Mouse (Mus musculus) forebrain, embryonic 16.5 days (tissue): ENCODE results near the gene F930015N05Rik. TPM values are rescaled to one million over a fixed set of nuclear protein-coding genes. Genes with fewer than 3 reads are reported as not detected.

Experiments used
- ATAC-seq: fragments of 200-750 bp; cut with Nextera tagmentation; 2 replicates; pipeline ENCODE4 v1.8.0; 2017; ENCODE audit warnings: mild to moderate bottlenecking, moderate library complexity
- H3K27ac ChIP-seq: fragments of 300-500 bp; sonication (generic); 2 replicates; pipeline ENCODE4 v1.5.1; 2014; ENCODE audit warnings: low read length, control low read depth
- H3K27me3 ChIP-seq: fragments of 300-500 bp; sonication (generic); replicated peaks from 2 replicates; pipeline ENCODE4 v1.6.1; 2014; ENCODE audit warnings: low read length; ENCODE audit not compliant: control insufficient read depth, insufficient read depth
- H3K36me3 ChIP-seq: fragments of 300-500 bp; sonication (generic); 2 replicates; pipeline ENCODE4 v1.6.1; 2014; ENCODE audit not compliant: control insufficient read depth, insufficient read depth
- H3K4me1 ChIP-seq: fragments of 300-500 bp; sonication (generic); replicated peaks from 2 replicates; pipeline ENCODE4 v1.6.1; 2014; ENCODE audit warnings: low read length; ENCODE audit not compliant: control insufficient read depth, insufficient read depth
- H3K4me2 ChIP-seq: fragments of 300-500 bp; sonication (generic); 2 replicates; pipeline ENCODE4 v1.6.1; 2014; ENCODE audit warnings: mild to moderate bottlenecking, low read length, control low read depth
- H3K4me3 ChIP-seq: fragments of 300-500 bp; sonication (generic); replicated peaks from 2 replicates; pipeline ENCODE4 v1.5.1; 2014; ENCODE audit warnings: mild to moderate bottlenecking, low read length, control low read depth
- H3K9ac ChIP-seq: fragments of 300-500 bp; sonication (generic); replicated peaks from 2 replicates; pipeline ENCODE4 v1.6.1; 2014; ENCODE audit warnings: low read depth, low read length, control low read depth
- H3K9me3 ChIP-seq: fragments of 300-500 bp; sonication (generic); 2 replicates; pipeline ENCODE4 v1.6.1; 2016; ENCODE audit warnings: low read length; ENCODE audit not compliant: control insufficient read depth
- WGBS: fragments of 180-500 bp; shearing (Covaris S2); extraction: QIAGEN DNeasy Blood & Tissue Kit; methylation state at CpG from one replicate; pipeline ENCODE4 v1.1.7; 2014; 5-methylcytosine and 5-hydroxymethylcytosine counted together
- polyA plus RNA-seq: library from polyadenylated mRNA; unstranded; fragments of >200 nt; fragmentation: Nextera tagmentation; extraction: Ambion mirVana; gene quantifications from 2 replicates; pipeline ENCODE4 v1.2.1, GENCODE M21; 2015

The F930015N05Rik gene
- polyA plus RNA-seq, 1 experiment from 2014 or later: 0.38 TPM

- H3K27me3 ChIP-seq: no peaks in the 10 kb centered on the region
- no peak overlapping the region for H3K27ac ChIP-seq
- H3K9ac ChIP-seq: no peak overlapping the region
- H3K4me2 ChIP-seq: no peak overlapping the region
- ATAC-seq: no peak
- H3K4me1 ChIP-seq: peaks cover 11% of the 10 kb centered on the region
- WGBS: 77% methylated on average over 3 of the region's 3 CpGs
- no peak overlapping the region for H3K4me3 ChIP-seq
- no peaks in the 10 kb centered on the region for H3K9me3 ChIP-seq
- H3K36me3 ChIP-seq: no peaks in the 10 kb centered on the region
Measured at GRCm38 (mm10) chr11:64397612-64398011, 38.8 kb downstream of the F930015N05Rik start.

GRCm38 (mm10) chr11:64396949-64397348, 39.5 kb downstream of the F930015N05Rik start:
- Histone ChIP-seq H3K4me2 (no peak overlapping the region; the same call in 1 of the 2 replicates), H3K4me1 (peaks cover 11% of the 10 kb centered on the region), H3K36me3 (no peaks in the 10 kb centered on the region), H3K4me3 (no peak overlapping the region), H3K27me3 (no peaks in the 10 kb centered on the region), H3K9me3 (no peaks in the 10 kb centered on the region), H3K27ac (peak overlapping the region; percentile 13; the same call in 1 of the 2 replicates), H3K9ac (no peak overlapping the region)
- ATAC-seq: no peak; the same call in 1 of the 2 replicates
- 64% methylated on average over 6 of the region's 6 CpGs for WGBS

GRCm38 (mm10) chr11:64396331-64396881, 40.0 kb downstream of the F930015N05Rik start:
- Histone ChIP-seq H3K9ac (peak overlapping the region; percentile 23; the same call in 1 of the 2 replicates), H3K4me2 (peak overlapping the region; percentile 40; the same call in 1 of the 2 replicates), H3K27me3 (no peaks in the 10 kb centered on the region), H3K4me3 (no peak overlapping the region), H3K36me3 (no peaks in the 10 kb centered on the region), H3K4me1 (peaks cover 11% of the 10 kb centered on the region), H3K9me3 (no peaks in the 10 kb centered on the region), H3K27ac (peak overlapping the region; percentile 13; the same call in 1 of the 2 replicates)
- ATAC-seq: peak; percentile 96
- WGBS: 6% methylated on average over 7 of the region's 7 CpGs

- no peak overlapping the region for H3K27ac ChIP-seq
- no peak overlapping the region for H3K4me2 ChIP-seq
- H3K9me3 ChIP-seq: no peaks in the 10 kb centered on the region
- H3K27me3 ChIP-seq: no peaks in the 10 kb centered on the region
- WGBS: 87% methylated on average over 4 of the region's 4 CpGs
- H3K4me1 ChIP-seq: no peaks in the 10 kb centered on the region
- H3K36me3 ChIP-seq: no peaks in the 10 kb centered on the region
- no peak overlapping the region for H3K4me3 ChIP-seq
- H3K9ac ChIP-seq: no peak overlapping the region
- no peak for ATAC-seq
Measured at GRCm38 (mm10) chr11:64386333-64386732, 50.1 kb downstream of the F930015N05Rik start.

Other genes with a start within 250 kb of the F930015N05Rik start
- gene Hs3st3a1, start 1.3 kb downstream of the F930015N05Rik start, polyA plus RNA-seq: 0.10 and 0.32 TPM in 2 replicates